Mouse (Mus musculus) hindbrain, embryonic 16.5 days (tissue): Measurements from ENCODE around the gene Gm20219. TPM values are rescaled to one million over a fixed set of nuclear protein-coding genes. Genes with fewer than 3 reads are reported as not detected.

Experiments
- ATAC-seq: fragments of 200-750 bp; cut with Nextera tagmentation; 2 replicates; pipeline ENCODE4 v1.8.0; 2017; ENCODE audit warnings: moderate TSS enrichment, moderate library complexity
- H3K27ac ChIP-seq: fragments of 300-500 bp; sonication (generic); 2 replicates; pipeline ENCODE4 v1.5.1; 2014; ENCODE audit warnings: low read depth, mild to moderate bottlenecking, control low read depth, low read length, moderate library complexity
- H3K27me3 ChIP-seq: fragments of 300-500 bp; sonication (generic); replicated peaks from 2 replicates; pipeline ENCODE4 v1.6.1; 2014; ENCODE audit warnings: low read length; ENCODE audit not compliant: control insufficient read depth, insufficient read depth
- H3K36me3 ChIP-seq: fragments of 300-500 bp; sonication (generic); 2 replicates; pipeline ENCODE4 v1.6.1; 2014; ENCODE audit warnings: mild to moderate bottlenecking, low read length, moderate library complexity, mixed read lengths; ENCODE audit not compliant: control insufficient read depth, insufficient read depth
- H3K4me1 ChIP-seq: fragments of 300-500 bp; sonication (generic); 2 replicates; pipeline ENCODE4 v1.6.1; 2014; ENCODE audit warnings: low read depth, low read length; ENCODE audit not compliant: control insufficient read depth, insufficient read depth
- H3K4me2 ChIP-seq: fragments of 300-500 bp; sonication (generic); 2 replicates; pipeline ENCODE4 v1.6.1; 2014; ENCODE audit warnings: mild to moderate bottlenecking, low read length, control low read depth, moderate library complexity
- H3K4me3 ChIP-seq: fragments of 300-500 bp; sonication (generic); 2 replicates; pipeline ENCODE4 v1.5.1; 2014; ENCODE audit warnings: mild to moderate bottlenecking, low read length, control low read depth, moderate library complexity
- H3K9ac ChIP-seq: fragments of 300-500 bp; sonication (generic); 2 replicates; pipeline ENCODE4 v1.6.1; 2014; ENCODE audit warnings: low read depth, mild to moderate bottlenecking, control low read depth, low read length, moderate library complexity
- H3K9me3 ChIP-seq: fragments of 300-500 bp; sonication (generic); 2 replicates; pipeline ENCODE4 v1.6.1; 2014; ENCODE audit warnings: mild to moderate bottlenecking, low read length, moderate library complexity; ENCODE audit not compliant: control insufficient read depth
- WGBS: fragments of 180-500 bp; shearing (Covaris S2); extraction: QIAGEN DNeasy Blood & Tissue Kit; methylation state at CpG from one replicate; pipeline ENCODE4 v1.1.7; 2014; 5-methylcytosine and 5-hydroxymethylcytosine counted together
- polyA plus RNA-seq: library from polyadenylated mRNA; unstranded; fragments of >200 nt; fragmentation: Nextera tagmentation; extraction: Ambion mirVana; gene quantifications from 2 replicates; pipeline ENCODE4 v1.2.1, GENCODE M21; 2015

Gene Gm20219
- polyA plus RNA-seq, 1 experiment from 2014 or later: 0.95 TPM

DNA sequence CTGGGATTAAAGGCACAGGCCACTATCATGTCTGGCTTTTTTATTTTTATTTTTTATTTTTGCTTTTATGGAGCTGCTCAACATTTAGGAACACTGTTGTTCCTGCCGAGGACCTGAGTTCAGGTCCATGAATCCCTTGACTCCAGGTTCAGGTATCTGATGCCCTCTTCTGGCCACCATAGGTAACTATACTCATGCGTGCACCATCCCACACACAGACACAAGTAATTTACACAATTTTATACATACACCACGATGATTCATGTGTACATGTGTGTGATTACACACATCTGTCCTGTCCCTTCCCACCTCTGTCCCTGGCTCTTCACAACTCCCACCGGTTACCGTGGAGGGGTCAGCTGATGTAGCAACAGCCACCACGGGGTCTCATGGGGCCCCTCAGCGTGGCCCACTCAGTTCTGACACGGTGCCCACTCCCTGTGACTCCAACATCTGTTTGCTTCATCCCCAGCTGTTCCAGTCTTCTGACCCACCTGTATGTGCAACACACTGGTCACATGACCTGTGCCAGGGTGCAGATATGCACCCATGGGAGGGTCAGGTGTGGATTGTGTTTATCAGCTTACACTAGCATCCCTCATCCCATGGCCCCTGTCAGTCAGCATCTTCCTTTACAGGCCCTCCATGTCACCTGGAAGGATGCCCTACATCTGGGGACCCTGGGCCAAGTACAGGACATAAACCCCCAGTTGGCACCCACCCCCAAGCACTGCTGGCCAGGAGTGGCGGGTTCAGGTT is 6.2 kb downstream of the Gm20219 start:
- WGBS: 60% methylated on average over 9 of the region's 9 CpGs
- H3K4me1 ChIP-seq: peaks cover 26% of the 10 kb centered on the region
- H3K27ac ChIP-seq: no peak overlapping the region

DNA sequence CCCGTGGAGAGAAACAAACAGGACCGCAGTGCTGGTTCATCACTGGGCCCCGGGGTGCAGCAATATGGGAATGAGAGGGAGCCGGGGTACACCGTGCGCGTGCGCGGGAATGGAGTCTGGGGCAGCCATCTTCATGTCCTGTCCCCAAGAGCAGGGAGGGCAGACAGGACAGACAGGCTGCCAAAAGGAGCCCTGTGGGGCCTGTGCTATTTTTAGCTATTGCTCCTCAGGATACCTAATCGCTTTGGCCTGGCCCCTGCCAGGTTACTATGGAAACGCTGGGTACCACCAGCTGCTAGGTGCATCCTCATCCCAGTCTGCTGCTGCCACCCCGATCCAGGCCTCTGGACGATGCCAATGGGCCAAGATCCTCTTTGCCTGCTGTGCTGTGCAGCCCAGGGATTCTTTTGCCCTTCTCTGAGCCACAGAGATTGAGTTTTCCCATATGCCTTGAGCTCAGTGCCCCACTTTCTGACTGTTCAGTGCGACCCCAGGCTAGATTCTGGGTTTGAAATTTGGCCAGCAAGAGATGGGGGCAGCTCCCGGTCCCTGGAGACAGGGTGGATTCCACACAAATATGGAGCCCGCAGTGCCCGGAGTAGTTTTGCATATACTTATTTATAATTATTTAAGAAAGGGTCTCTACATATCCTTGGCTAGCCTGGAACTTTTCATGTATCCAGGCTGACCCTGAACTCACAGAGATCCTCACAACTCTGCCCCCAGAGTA is 6.9 kb downstream of the Gm20219 start:
- peak; percentile 44 for ATAC-seq
- Histone ChIP-seq H3K36me3 (no peaks in the 10 kb centered on the region), H3K4me3 (no peak overlapping the region), H3K9ac (peak overlapping the region; percentile 37; the same call in 1 of the 2 replicates), H3K4me1 (peaks cover 23% of the 10 kb centered on the region), H3K9me3 (no peaks in the 10 kb centered on the region), H3K4me2 (no peak overlapping the region), H3K27me3 (no peaks in the 10 kb centered on the region), H3K27ac (peak overlapping the region; percentile 54)
- WGBS: 42% methylated on average over 17 of the region's 17 CpGs

More for the DNA sequence above, 6.2 kb downstream of the Gm20219 start:
- H3K27me3 ChIP-seq: no peaks in the 10 kb centered on the region
- ATAC-seq: no peak
- no peaks in the 10 kb centered on the region for H3K9me3 ChIP-seq
- no peak overlapping the region for H3K4me2 ChIP-seq
- no peaks in the 10 kb centered on the region for H3K36me3 ChIP-seq
- no peak overlapping the region for H3K9ac ChIP-seq
- no peak overlapping the region for H3K4me3 ChIP-seq

DNA sequence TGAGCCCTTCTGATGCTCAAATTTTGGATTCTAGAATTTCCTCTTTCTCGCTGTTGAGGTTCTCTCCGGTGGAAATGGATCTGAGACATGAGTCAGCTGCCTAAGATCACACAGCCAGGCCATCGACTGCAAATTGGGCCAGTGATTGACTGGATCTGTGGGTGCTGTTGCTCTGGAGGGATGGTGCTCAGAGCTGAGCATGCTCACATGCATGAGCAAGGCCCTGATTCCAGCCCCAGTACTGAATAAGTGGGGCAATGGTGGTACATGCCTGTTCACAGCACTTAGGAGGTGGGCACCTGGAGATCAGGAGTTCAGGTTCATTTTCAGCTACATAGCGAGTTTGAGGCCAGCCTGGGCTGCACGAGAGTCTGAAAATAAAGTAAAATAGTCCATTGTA is 7.6 kb downstream of the Gm20219 start:
- H3K36me3 ChIP-seq: no peaks in the 10 kb centered on the region
- peak overlapping the region; percentile 54 for H3K27ac ChIP-seq
- no peak overlapping the region; the same call in 1 of the 2 replicates for H3K9ac ChIP-seq
- H3K4me3 ChIP-seq: no peak overlapping the region
- H3K9me3 ChIP-seq: no peaks in the 10 kb centered on the region
- H3K27me3 ChIP-seq: no peaks in the 10 kb centered on the region
- 88% methylated on average over 5 of the region's 5 CpGs for WGBS
- ATAC-seq: no peak
- peaks cover 20% of the 10 kb centered on the region for H3K4me1 ChIP-seq
- H3K4me2 ChIP-seq: no peak overlapping the region

DNA sequence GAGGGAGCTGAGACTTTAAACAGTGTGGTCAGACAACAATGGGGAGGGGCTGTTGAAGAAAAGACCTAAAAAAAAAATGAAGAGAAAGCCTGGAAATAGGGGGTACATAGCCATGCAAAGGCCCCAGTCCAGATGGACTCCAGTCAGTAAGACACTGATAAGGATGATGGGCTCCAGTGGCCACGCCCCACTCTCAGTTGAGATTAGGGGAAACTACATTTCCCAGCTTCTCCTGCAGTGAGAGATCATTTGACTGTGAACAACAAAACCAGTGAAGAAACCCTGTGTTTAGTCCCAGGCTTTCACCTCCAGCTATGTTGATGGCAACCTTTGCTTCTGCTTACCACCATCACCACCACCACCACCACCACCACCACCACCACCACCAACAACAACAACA is 8.2 kb downstream of the Gm20219 start:
- H3K27ac ChIP-seq: no peak overlapping the region
- H3K4me1 ChIP-seq: peaks cover 13% of the 10 kb centered on the region
- no peak overlapping the region for H3K4me3 ChIP-seq
- H3K9me3 ChIP-seq: no peaks in the 10 kb centered on the region
- ATAC-seq: no peak
- H3K36me3 ChIP-seq: no peaks in the 10 kb centered on the region
- no peaks in the 10 kb centered on the region for H3K27me3 ChIP-seq
- no peak overlapping the region for H3K9ac ChIP-seq
- no peak overlapping the region for H3K4me2 ChIP-seq
- WGBS: 100% methylated on average over 1 of the region's 1 CpGs

DNA sequence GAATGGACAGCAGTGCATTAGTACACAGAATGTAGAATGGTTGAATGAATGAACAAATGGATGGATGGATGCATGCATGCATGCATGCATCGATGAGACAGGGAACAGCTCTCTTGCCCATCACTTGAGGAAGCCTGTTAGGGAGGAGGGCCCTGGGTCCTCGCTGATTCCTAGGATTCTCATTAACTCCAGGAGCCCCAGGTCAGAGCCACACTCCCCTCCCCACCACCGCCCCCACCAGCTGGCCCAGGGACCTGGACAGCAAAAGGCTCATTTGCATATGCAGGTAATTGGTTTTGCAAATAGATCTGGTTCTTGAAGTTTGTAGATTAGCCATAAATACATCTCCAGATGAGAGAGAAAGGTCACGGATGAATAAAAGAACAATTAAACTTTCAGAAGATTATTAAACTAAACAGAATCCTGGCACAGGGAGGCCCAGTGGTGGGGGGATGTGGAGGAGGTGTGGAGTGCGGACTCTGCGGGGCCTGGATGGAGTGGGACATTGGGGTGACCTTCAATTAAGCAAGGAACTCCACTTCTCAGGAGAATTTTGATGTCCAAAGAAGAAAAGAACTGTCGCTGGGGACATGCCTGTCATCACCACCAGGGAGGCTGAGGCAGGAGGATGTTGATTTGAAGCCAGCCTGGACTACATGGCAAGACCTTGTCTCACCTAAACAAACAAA is 9.3 kb downstream of the Gm20219 start:
- 72% methylated on average over 7 of the region's 7 CpGs for WGBS
- H3K4me2 ChIP-seq: no peak overlapping the region
- no peaks in the 10 kb centered on the region for H3K9me3 ChIP-seq
- H3K36me3 ChIP-seq: no peaks in the 10 kb centered on the region
- peaks cover 13% of the 10 kb centered on the region for H3K4me1 ChIP-seq
- no peaks in the 10 kb centered on the region for H3K27me3 ChIP-seq
- no peak overlapping the region for H3K9ac ChIP-seq
- H3K27ac ChIP-seq: no peak overlapping the region
- H3K4me3 ChIP-seq: no peak overlapping the region
- no peak for ATAC-seq

DNA sequence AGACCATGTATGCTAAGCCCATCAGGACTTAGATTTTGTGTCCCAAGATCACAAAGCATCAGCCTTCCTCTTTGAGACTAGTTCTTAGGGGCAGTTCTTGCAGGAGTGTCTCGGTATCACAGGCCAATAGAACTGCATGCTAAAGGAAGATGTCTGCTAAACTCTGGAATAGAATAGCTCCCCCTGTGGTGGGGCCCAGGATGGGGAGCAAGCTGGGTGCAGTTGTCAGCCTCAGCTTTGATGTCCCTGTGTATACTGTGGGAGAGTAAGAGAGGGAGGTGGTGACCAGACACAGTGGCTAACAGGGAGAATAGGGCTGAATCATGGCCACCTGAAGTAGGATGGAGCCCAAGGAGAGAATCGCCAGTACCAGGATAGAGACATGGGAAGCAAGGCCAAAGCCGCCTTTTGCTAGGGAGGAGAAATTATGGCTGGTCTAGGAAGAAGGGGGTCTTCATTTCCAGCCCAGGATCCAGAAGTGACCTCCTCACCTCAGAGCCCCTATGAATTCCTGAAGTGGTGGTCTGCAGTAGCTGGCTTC is 10.4 kb downstream of the Gm20219 start:
- Histone ChIP-seq H3K36me3 (no peaks in the 10 kb centered on the region), H3K9ac (no peak overlapping the region), H3K4me1 (peaks cover 13% of the 10 kb centered on the region), H3K4me3 (no peak overlapping the region), H3K9me3 (no peaks in the 10 kb centered on the region), H3K4me2 (no peak overlapping the region), H3K27ac (no peak overlapping the region), H3K27me3 (no peaks in the 10 kb centered on the region)
- no peak for ATAC-seq
- 86% methylated on average over 3 of the region's 3 CpGs for WGBS

DNA sequence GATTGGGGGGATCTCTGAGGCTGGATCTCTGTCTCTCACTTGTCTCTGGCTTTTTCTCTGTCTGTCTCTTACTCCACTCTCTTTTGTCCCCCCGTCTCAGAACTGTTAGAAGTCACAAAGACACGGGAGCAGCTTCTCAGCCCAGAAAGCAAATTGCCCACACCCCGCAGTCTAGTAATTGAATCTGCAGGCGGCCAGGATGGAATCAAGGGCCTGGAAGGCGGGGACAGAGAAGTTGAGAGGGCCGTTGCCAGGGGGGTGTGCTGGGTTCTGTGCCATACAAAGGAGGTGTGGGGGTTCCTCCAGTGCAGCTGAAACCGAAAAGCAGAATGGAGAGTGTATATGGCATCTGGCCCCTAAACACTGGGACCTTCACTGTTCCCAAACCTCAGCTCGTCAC is 11.5 kb downstream of the Gm20219 start:
- no peaks in the 10 kb centered on the region for H3K27me3 ChIP-seq
- H3K4me1 ChIP-seq: peaks cover 13% of the 10 kb centered on the region
- peak; percentile 35; the same call in 1 of the 2 replicates for ATAC-seq
- 21% methylated on average over 8 of the region's 8 CpGs for WGBS
- no peaks in the 10 kb centered on the region for H3K36me3 ChIP-seq
- H3K4me2 ChIP-seq: no peak overlapping the region
- no peak overlapping the region for H3K4me3 ChIP-seq
- H3K9ac ChIP-seq: no peak overlapping the region
- H3K27ac ChIP-seq: 0 out of 2 replicates have a peak overlapping the region, but pooled peaks have one; percentile 14
- no peaks in the 10 kb centered on the region for H3K9me3 ChIP-seq

DNA sequence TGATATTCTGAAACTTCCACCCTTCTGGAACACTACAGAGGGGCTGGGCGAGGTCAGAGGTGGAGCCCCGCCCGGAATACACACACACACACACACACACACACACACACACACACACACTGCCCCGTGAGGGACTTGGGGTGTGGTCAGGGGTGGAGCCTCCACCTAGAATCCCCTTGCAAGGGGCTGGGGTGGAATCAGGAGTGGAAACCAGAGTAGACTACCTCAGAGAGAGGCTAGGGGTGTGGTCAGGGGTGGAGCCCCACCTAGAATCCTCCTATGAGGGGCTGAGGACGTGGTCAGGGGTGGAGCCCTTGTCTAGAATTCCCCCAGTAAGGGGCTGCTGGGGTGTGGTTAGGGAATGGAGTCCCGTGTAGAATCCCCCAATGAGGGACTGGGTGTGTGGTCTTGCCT is 13.6 kb downstream of the Gm20219 start:
- no peak for ATAC-seq
- H3K27me3 ChIP-seq: no peaks in the 10 kb centered on the region
- H3K36me3 ChIP-seq: no peaks in the 10 kb centered on the region
- no peak overlapping the region for H3K27ac ChIP-seq
- WGBS: 46% methylated on average over 6 of the region's 6 CpGs
- H3K4me1 ChIP-seq: peaks cover 10% of the 10 kb centered on the region
- H3K4me3 ChIP-seq: no peak overlapping the region
- no peak overlapping the region for H3K9ac ChIP-seq
- no peaks in the 10 kb centered on the region for H3K9me3 ChIP-seq
- no peak overlapping the region for H3K4me2 ChIP-seq

DNA sequence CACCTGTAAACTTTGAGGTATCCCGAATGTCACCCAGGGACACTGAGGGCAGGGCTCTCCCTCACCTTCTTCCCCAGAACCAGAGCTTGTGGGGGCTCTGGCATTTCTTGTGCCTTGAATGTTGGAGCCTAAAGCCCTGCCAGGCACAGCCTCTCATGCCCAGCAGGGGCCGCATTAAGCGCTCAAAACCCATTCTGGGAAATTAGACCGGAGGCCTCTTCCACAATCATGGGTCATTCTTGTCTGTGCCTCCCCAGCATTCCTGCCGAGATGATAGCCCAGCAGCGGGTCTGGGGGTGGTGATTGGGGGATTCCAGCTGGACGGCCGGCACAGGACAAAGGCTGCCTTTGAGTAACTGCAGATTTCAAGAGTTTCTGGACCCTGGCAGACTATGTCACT is 16.3 kb downstream of the Gm20219 start:
- no peak overlapping the region for H3K4me3 ChIP-seq
- H3K36me3 ChIP-seq: no peaks in the 10 kb centered on the region
- no peaks in the 10 kb centered on the region for H3K9me3 ChIP-seq
- WGBS: 19% methylated on average over 8 of the region's 8 CpGs
- no peak overlapping the region for H3K9ac ChIP-seq
- H3K27ac ChIP-seq: 0 out of 2 replicates have a peak overlapping the region, but pooled peaks have one; percentile 24
- H3K4me1 ChIP-seq: peaks cover 10% of the 10 kb centered on the region
- no peak overlapping the region for H3K4me2 ChIP-seq
- H3K27me3 ChIP-seq: no peaks in the 10 kb centered on the region
- peak; percentile 67 for ATAC-seq
